Mouse (Mus musculus) MEL (cell line): ENCODE measurements at regions not wholly inside any gene's neighbourhood (a gene's known extent, or its start where the extent isn't known, plus 50 kb on each side); places are given as distances from the start of the nearest gene placed in this dataset.

ENCODE experiments used
- BHLHE40 ChIP-seq: IDR thresholded peaks from 2 replicates; pipeline ENCODE4 v1.6.1; 2012; ENCODE audit warnings: low read depth, mild to moderate bottlenecking, inconsistent platforms, low read length, improper control_type of control experiment, borderline replicate concordance
- CTCF ChIP-seq, 3 experiments: IDR thresholded peaks in 2 of 3; conservative IDR thresholded peaks in 1 of 3; 2 replicates each; pipeline ENCODE4 v1.5.1; 2011 to 2012; ENCODE audit warnings: low read length in 3 of 3, low read depth in 2 of 3, mild to moderate bottlenecking in 2 of 3, improper control_type of control experiment in 1 of 3, inconsistent platforms in 1 of 3, mixed read lengths in 1 of 3, moderate library complexity in 1 of 3; ENCODE audit not compliant: control insufficient read depth in 1 of 3, insufficient read depth in 1 of 3, poor library complexity in 1 of 3, severe bottlenecking in 1 of 3
- E2F4 ChIP-seq: IDR thresholded peaks from 2 replicates; pipeline ENCODE4 v1.6.1; 2011; ENCODE audit warnings: low read depth, low read length, improper control_type of control experiment, borderline replicate concordance
- KAT2A ChIP-seq: conservative IDR thresholded peaks from 2 replicates; pipeline ENCODE4 v1.6.1; 2012; ENCODE audit warnings: low read depth, low read length, improper control_type of control experiment, inconsistent platforms
- MAFK ChIP-seq: IDR thresholded peaks from 2 replicates; pipeline ENCODE4 v1.6.1; 2011; ENCODE audit warnings: low read depth, mild to moderate bottlenecking, low read length, improper control_type of control experiment, borderline replicate concordance
- MXI1 ChIP-seq: IDR thresholded peaks from 2 replicates; pipeline ENCODE4 v1.6.1; 2011; ENCODE audit warnings: mild to moderate bottlenecking, low read depth, low read length, improper control_type of control experiment
- POLR2A ChIP-seq, 2 experiments: IDR thresholded peaks; 2 replicates each; pipeline ENCODE4 v1.6.1; 2011 to 2012; ENCODE audit warnings: low read length in 2 of 2, mild to moderate bottlenecking in 2 of 2, control low read depth in 1 of 2, improper control_type of control experiment in 1 of 2, low read depth in 1 of 2, moderate library complexity in 1 of 2; ENCODE audit not compliant: control insufficient read depth in 1 of 2, insufficient read depth in 1 of 2, poor library complexity in 1 of 2
- POLR2AphosphoS2 ChIP-seq: IDR thresholded peaks from 2 replicates; pipeline ENCODE4 v1.6.1; 2011; ENCODE audit warnings: low read length, improper control_type of control experiment
- SMC3 ChIP-seq: IDR thresholded peaks from 2 replicates; pipeline ENCODE4 v1.6.1; 2011; ENCODE audit warnings: low read depth, low read length, improper control_type of control experiment
- TAL1 ChIP-seq: IDR thresholded peaks from 2 replicates; pipeline ENCODE4 v1.6.1; 2012; ENCODE audit warnings: mild to moderate bottlenecking, inconsistent platforms, low read length, moderate library complexity, mixed read lengths
- TCF12 ChIP-seq: IDR thresholded peaks from 2 replicates; pipeline ENCODE4 v1.6.1; 2014; ENCODE audit warnings: low read depth, mild to moderate bottlenecking, inconsistent platforms, low read length, improper control_type of control experiment, moderate library complexity
- ZC3H11A ChIP-seq: IDR thresholded peaks from 2 replicates; pipeline ENCODE4 v1.6.1; 2012; ENCODE audit warnings: low read depth, mild to moderate bottlenecking, inconsistent platforms, low read length, improper control_type of control experiment
- ZNF384 ChIP-seq: IDR thresholded peaks from 2 replicates; pipeline ENCODE4 v1.6.1; 2012; ENCODE audit warnings: low read depth, mild to moderate bottlenecking, inconsistent platforms, low read length, improper control_type of control experiment

GRCm38 (mm10) chr12:48439333-48440046 lies 943.0 kb upstream of the Foxg1 start:
- TF ChIP-seq MAFK: no peak
- no peak for TF ChIP-seq KAT2A
- TF ChIP-seq CTCF (IDR thresholded peaks at IDR 0.05 in 2 of 3, conservative IDR thresholded peaks at IDR 0.05 in 1 of 3; ENCODE audit: control insufficient read depth in 1 of 3, insufficient read depth in 1 of 3, low read depth in 2 of 3, low read length in 3 of 3, poor library complexity in 1 of 3, severe bottlenecking in 1 of 3): no peak
- TF ChIP-seq MXI1: no peak
- TF ChIP-seq TAL1: no peak
- TF ChIP-seq BHLHE40: no peak
- TF ChIP-seq SMC3: no peak
- TF ChIP-seq ZNF384: no peak
- TF ChIP-seq TCF12: no peak
- TF ChIP-seq E2F4: no peak
- TF ChIP-seq POLR2A (IDR thresholded peaks at IDR 0.05; ENCODE audit: control insufficient read depth in 1 of 2, insufficient read depth in 1 of 2, low read depth in 1 of 2, low read length in 2 of 2, poor library complexity in 1 of 2): no peak
- TF ChIP-seq POLR2AphosphoS2: no peak
- TF ChIP-seq ZC3H11A: no peak
